Mouse (Mus musculus) bone marrow macrophage, adult 2 months (primary cell): ENCODE measurements around the gene Arid1b.

Source experiments
- CTCF ChIP-seq: IDR thresholded peaks from 2 replicates; pipeline ENCODE4 v1.5.1; 2012; ENCODE audit warnings: low read depth, mild to moderate bottlenecking, low read length, moderate library complexity
- POLR2A ChIP-seq: IDR thresholded peaks from 2 replicates; pipeline ENCODE4 v1.6.1; 2012; ENCODE audit warnings: mild to moderate bottlenecking, low read depth, low read length, borderline replicate concordance

- no peak for TF ChIP-seq CTCF
- no peak for TF ChIP-seq POLR2A
Measured at GRCm38 (mm10) chr17:5334567-5334966, 340.4 kb downstream of the Arid1b start.
